Mouse (Mus musculus) lung, embryonic 15.5 days (tissue): ENCODE measurements around the gene Tulp3. TPM values are rescaled to one million over a fixed set of nuclear protein-coding genes. Genes with fewer than 3 reads are reported as not detected.
A peak's percentile ranks its signal among the peaks of the same experiment; 100 is the strongest.

Experiments
- ATAC-seq: fragments of 200-750 bp; cut with Nextera tagmentation; 2 replicates; pipeline ENCODE4 v1.8.0; 2017; ENCODE audit warnings: moderate number of reproducible peaks, borderline replicate concordance; ENCODE audit not compliant: low FRiP score, low TSS enrichment; ENCODE audit errors: extremely low read depth
- H3K27ac ChIP-seq: fragments of 300-500 bp; sonication (generic); 2 replicates; pipeline ENCODE4 v1.5.1; 2015; ENCODE audit warnings: moderate library complexity, mild to moderate bottlenecking, inconsistent platforms
- H3K27me3 ChIP-seq: fragments of 300-500 bp; sonication (generic); 2 replicates; pipeline ENCODE4 v1.6.1; 2015; ENCODE audit warnings: inconsistent platforms
- H3K36me3 ChIP-seq: fragments of 300-500 bp; sonication (generic); 2 replicates; pipeline ENCODE4 v1.6.1; 2015; ENCODE audit warnings: inconsistent platforms
- H3K4me1 ChIP-seq: fragments of 300-500 bp; sonication (generic); 2 replicates; pipeline ENCODE4 v1.6.1; 2015; ENCODE audit warnings: inconsistent platforms
- H3K4me2 ChIP-seq: fragments of 300-500 bp; sonication (generic); 2 replicates; pipeline ENCODE4 v1.6.1; 2015; ENCODE audit warnings: inconsistent platforms, mild to moderate bottlenecking, moderate library complexity
- H3K4me3 ChIP-seq: fragments of 300-500 bp; sonication (generic); 2 replicates; pipeline ENCODE4 v1.5.1; 2015; ENCODE audit warnings: mild to moderate bottlenecking, inconsistent platforms
- H3K9ac ChIP-seq: fragments of 300-500 bp; sonication (generic); 2 replicates; pipeline ENCODE4 v1.6.1; 2015; ENCODE audit warnings: inconsistent platforms
- H3K9me3 ChIP-seq: fragments of 300-500 bp; sonication (generic); 2 replicates; pipeline ENCODE4 v1.6.1; 2016; ENCODE audit warnings: inconsistent platforms
- WGBS: fragments of 180-500 bp; shearing (Covaris S2); methylation state at CpG from one replicate; pipeline ENCODE4 v1.1.7; 2015; 5-methylcytosine and 5-hydroxymethylcytosine counted together
- polyA plus RNA-seq: library from polyadenylated mRNA; unstranded; fragments of >200 nt; fragmentation: Nextera tagmentation; extraction: Ambion mirVana; gene quantifications from 2 replicates; pipeline ENCODE4 v1.2.1, GENCODE M21; 2015

The Tulp3 gene
- polyA plus RNA-seq, 1 experiment from 2014 or later, result 21.6 TPM

DNA sequence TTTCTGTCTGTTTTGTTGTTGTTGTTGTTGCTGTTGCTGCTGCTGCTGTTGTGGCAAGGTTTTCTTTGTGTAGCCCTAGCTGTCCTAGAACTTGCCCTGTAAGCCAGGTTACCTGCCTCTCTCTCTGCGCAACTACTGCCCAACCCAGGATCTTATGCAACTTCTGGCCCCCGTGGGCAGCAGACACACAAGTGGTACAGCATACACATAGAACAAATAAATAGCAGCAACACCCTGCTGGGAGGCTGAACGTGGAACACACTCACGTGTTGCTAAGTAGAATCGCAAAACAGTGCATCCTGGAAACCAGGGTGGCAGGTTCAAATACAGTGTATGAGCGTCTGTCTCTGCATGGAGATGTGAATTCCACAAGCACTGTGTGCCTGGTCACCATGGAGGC, 67.0 kb downstream of the Tulp3 start:
- 78% methylated on average over 6 of the region's 6 CpGs for WGBS
- Histone ChIP-seq H3K36me3 (no peaks in the 10 kb centered on the region), H3K27ac (no peak overlapping the region), H3K9ac (no peak overlapping the region), H3K27me3 (no peaks in the 10 kb centered on the region), H3K9me3 (no peaks in the 10 kb centered on the region), H3K4me2 (no peak overlapping the region), H3K4me3 (no peak overlapping the region), H3K4me1 (peaks cover 22% of the 10 kb centered on the region)
- no peak for ATAC-seq

DNA sequence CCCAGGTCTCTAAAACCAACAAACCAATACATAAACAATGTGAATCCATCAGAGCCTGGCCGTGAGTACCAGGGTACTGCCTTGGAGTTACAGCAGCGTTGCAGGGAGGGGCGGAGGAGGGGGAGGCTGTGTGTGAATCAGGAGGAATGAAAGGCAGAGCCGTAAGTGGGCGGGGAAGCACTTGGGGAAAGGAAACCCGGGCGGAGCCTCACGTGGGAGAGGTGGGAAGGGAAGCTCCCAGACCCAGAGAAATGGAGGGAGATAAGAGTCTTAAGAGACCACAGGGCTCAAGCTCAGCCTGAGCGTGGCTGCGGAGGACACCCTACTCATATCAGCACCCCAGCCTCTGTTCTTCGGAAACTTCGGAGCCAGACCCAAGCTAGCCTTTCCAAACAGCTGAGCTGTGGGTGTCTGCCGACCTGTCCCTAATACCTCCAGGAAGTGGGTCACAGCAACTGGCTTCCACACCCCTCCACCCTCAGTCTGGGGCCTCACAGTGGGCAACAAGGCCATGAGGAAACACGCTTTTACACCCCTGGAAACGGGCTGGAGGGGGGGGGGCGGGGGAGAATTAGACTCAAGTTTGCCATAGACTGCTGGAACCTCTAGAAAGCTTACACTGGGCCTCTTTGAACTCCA, 69.7 kb downstream of the Tulp3 start:
- no peaks in the 10 kb centered on the region for H3K36me3 ChIP-seq
- no peaks in the 10 kb centered on the region for H3K9me3 ChIP-seq
- peaks cover 25% of the 10 kb centered on the region for H3K4me1 ChIP-seq
- no peak overlapping the region; the same call in 1 of the 2 replicates for H3K9ac ChIP-seq
- peak overlapping the region; percentile 63 for H3K4me2 ChIP-seq
- WGBS, result 5% methylated on average over 16 of the region's 16 CpGs
- peak overlapping the region; percentile 47; the same call in 1 of the 2 replicates for H3K27ac ChIP-seq
- peak; percentile 83 for ATAC-seq
- no peaks in the 10 kb centered on the region for H3K27me3 ChIP-seq
- H3K4me3 ChIP-seq, result peak overlapping the region; percentile 32

DNA sequence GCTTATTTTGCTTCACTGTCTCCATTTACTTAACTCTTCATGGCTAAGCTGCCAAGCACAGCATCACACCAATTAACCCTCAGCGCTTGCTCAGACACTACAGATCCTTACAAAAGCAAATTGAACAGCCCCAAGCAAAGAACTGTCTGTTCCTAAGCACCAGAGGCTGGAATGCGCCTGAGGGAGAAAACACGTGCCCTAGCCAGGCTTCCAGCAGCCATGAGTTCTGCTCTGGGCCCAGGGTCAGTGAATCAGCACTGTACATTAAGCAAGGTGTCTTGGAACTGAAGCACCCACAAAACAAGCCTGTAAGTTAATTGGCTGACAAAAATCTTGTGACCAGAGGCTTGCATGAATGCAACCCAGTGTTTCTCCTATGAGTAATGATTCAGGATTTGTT, 73.5 kb downstream of the Tulp3 start:
- no peak overlapping the region for H3K4me3 ChIP-seq
- H3K27ac ChIP-seq, result no peak overlapping the region
- WGBS, result 48% methylated on average over 3 of the region's 3 CpGs
- no peaks in the 10 kb centered on the region for H3K9me3 ChIP-seq
- no peaks in the 10 kb centered on the region for H3K36me3 ChIP-seq
- peaks cover 32% of the 10 kb centered on the region for H3K4me1 ChIP-seq
- no peak overlapping the region for H3K4me2 ChIP-seq
- H3K27me3 ChIP-seq, result no peaks in the 10 kb centered on the region
- ATAC-seq, result no peak
- H3K9ac ChIP-seq, result no peak overlapping the region

DNA sequence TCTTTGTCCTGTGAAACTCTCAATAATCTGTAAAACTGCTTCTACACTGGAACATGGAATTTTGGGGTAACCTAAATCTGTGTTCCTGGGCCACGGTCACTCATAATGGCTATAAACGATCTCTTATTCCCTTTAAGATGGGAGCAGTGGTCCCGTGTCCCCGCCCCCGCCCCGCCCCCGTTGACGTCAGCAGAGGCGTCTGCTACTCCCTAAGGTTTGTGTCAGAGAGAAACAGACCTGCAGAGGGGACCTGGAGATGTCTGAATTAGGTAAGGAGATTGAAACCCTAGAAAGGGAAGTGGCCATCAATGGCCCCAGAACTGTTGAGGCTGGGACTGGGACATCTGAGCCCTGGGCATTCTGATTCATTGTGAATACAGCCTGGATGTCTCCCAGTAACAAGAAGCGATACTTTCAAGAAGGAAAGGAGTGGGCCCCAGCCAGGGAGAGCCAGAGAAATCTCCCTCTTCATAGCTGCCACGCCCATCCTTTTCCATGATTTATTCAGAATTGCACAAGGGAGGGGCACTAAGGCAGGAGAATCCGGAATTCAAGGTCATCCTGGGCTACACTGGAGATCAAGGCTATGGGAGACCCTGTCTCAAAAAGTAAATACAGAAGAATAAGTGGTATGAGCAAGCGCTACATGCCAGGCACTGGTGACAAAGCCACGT, 75.0 kb downstream of the Tulp3 start:
- Histone ChIP-seq H3K9ac (no peak overlapping the region), H3K4me1 (peaks cover 20% of the 10 kb centered on the region), H3K27me3 (no peaks in the 10 kb centered on the region), H3K27ac (no peak overlapping the region), H3K9me3 (no peaks in the 10 kb centered on the region), H3K4me3 (no peak overlapping the region), H3K36me3 (no peaks in the 10 kb centered on the region), H3K4me2 (no peak overlapping the region)
- WGBS, result 38% methylated on average over 14 of the region's 14 CpGs
- no peak for ATAC-seq

DNA sequence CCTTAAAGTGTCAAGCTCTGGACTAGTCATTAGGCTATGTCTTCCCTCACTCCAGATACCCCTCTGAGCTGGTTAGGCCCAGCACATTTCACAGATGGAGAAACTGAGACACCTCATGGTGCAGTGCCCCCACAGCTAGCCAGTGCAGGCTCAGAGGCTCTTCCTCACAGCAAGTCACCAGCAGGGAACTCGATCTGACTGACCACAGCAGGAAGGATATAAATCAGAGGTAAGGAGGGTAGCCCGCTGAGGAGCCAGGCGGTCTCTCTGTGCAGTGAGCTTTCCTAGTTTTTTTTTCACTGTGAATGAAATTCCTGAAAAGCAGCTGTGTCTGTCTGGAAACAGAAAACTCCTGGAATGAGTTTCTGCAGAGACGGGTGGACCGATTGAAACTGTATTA, 76.0 kb downstream of the Tulp3 start:
- H3K4me1 ChIP-seq, result peaks cover 20% of the 10 kb centered on the region
- no peaks in the 10 kb centered on the region for H3K9me3 ChIP-seq
- ATAC-seq, result no peak
- H3K4me2 ChIP-seq, result no peak overlapping the region
- no peaks in the 10 kb centered on the region for H3K36me3 ChIP-seq
- H3K27me3 ChIP-seq, result no peaks in the 10 kb centered on the region
- H3K9ac ChIP-seq, result no peak overlapping the region
- 46% methylated on average over 5 of the region's 5 CpGs for WGBS
- no peak overlapping the region for H3K4me3 ChIP-seq
- H3K27ac ChIP-seq, result no peak overlapping the region

DNA sequence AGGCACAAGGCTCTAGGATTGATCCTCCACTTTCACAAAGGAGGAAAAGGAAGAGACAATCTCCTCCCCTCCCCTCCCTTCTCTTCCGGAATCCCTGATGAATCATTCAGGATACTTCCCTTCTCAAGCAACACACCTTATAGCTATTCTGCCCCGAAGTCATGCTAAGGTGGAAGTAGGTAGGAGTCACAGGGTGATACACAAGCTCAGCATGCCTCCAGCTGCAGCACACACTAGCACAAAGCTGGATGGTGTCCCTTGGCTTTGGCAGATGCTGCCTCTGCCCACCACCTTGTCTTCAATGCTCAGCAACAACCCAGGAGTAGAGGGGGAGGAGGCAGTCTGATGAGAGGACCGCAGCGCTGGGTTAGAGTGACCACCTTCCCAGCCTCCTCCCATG, 76.6 kb downstream of the Tulp3 start:
- no peak overlapping the region for H3K4me3 ChIP-seq
- H3K4me2 ChIP-seq, result no peak overlapping the region
- no peaks in the 10 kb centered on the region for H3K9me3 ChIP-seq
- H3K27ac ChIP-seq, result no peak overlapping the region
- no peak for ATAC-seq
- H3K9ac ChIP-seq, result no peak overlapping the region
- no peaks in the 10 kb centered on the region for H3K27me3 ChIP-seq
- H3K4me1 ChIP-seq, result peaks cover 16% of the 10 kb centered on the region
- WGBS, result 71% methylated on average over 4 of the region's 4 CpGs
- no peaks in the 10 kb centered on the region for H3K36me3 ChIP-seq

DNA sequence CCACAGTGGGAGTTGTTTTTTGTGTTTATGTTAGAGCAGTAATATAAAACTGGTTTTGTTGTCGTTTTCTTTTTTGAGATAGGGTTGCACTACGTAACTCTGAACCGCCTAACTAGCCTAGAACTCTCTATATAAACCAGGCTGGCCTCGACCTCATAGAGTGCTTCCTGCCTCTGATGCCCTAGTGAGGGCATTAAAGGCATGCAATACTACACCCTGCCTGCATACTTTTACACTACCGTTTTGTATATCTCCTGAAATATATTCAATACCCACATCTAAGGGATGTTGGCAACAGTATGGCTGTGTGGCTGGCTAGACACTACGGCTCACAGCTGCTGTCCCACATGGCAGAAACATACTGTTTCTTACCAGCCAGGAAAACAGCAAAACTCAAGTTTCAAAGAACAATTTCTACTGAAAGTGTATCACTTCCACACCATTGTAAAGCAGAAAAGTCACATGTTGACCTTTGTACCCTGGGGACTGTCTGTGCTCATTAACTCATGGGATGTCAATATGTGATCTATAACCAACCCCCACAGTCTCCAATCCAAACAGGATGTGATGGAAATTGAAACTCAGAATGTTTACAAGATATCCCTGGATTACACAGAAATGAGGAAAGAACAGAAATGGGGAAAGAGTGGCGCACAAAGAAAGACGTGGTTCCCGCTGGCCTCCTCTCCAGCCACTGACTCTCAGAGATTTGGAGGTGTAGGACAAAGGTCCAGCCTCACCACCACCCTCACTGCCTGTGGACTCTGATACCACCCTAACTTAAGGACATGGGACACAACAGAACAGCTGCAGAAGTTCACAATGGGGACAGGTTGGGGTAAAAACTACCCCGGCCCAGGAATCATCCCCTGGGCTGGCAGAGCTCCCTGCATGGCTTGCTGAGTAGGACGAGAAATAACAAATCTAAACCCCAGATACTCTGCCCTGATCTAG, 78.2 kb downstream of the Tulp3 start:
- Histone ChIP-seq H3K9me3 (no peaks in the 10 kb centered on the region), H3K9ac (no peak overlapping the region), H3K4me1 (peaks cover 16% of the 10 kb centered on the region), H3K4me3 (no peak overlapping the region), H3K36me3 (no peaks in the 10 kb centered on the region), H3K27me3 (no peaks in the 10 kb centered on the region), H3K4me2 (no peak overlapping the region), H3K27ac (no peak overlapping the region)
- WGBS, result 72% methylated on average over 11 of the region's 11 CpGs
- no peak for ATAC-seq

DNA sequence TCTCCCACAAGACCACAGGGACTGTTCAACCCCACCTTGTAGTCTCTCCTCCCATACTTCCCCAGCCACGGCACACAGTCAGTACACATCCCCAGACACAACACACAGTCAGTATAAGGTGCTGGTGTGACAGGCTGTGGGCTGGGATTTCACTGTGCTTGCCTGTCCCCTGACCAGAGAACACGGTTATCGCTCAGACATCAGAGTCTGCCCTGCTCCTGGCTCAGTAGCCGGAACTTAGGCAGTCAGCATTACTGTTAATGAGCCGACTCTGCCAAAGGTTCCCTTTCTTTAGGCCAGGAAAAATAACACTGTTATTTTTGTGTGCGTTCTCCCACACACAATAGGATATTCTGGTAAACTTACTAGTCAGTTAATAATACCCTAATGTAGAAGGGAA, 79.3 kb downstream of the Tulp3 start:
- Histone ChIP-seq H3K36me3 (no peaks in the 10 kb centered on the region), H3K27me3 (no peaks in the 10 kb centered on the region), H3K9me3 (no peaks in the 10 kb centered on the region), H3K27ac (no peak overlapping the region), H3K4me3 (no peak overlapping the region), H3K9ac (no peak overlapping the region), H3K4me1 (peaks cover 16% of the 10 kb centered on the region), H3K4me2 (no peak overlapping the region)
- WGBS, result 94% methylated on average over 6 of the region's 6 CpGs
- ATAC-seq, result no peak

DNA sequence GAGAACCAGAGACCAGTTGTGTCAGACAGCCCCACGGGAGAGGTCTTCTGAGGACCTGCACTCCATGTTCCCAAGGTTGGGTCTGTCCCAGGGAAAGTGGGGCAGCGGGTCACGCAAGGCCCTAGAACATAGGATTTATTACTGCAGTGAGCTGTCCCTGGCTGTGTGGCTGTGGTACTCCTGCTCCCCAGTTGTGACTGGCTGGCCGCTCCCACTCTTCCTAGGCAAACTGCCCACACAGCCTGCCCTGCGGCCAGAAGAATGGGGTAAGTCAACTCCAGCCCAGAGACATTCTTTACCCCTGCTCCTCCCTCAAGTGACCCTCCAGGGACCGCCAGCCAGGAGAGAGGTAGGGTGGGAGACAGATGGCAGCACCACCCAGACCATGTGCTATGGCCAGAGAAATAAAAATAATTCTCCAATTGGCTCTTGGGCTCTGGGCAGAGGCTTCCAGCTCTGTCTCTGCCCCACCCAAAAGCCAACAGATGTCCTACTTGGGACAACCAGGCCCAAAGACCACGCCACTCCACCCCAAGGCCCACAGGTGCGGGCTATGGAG, 80.1 kb downstream of the Tulp3 start:
- Histone ChIP-seq H3K27ac (no peak overlapping the region), H3K9ac (no peak overlapping the region), H3K27me3 (no peaks in the 10 kb centered on the region), H3K4me1 (peaks cover 11% of the 10 kb centered on the region), H3K4me2 (no peak overlapping the region), H3K4me3 (no peak overlapping the region), H3K36me3 (no peaks in the 10 kb centered on the region), H3K9me3 (no peaks in the 10 kb centered on the region)
- WGBS, result 80% methylated on average over 8 of the region's 8 CpGs
- ATAC-seq, result peak; percentile 43

DNA sequence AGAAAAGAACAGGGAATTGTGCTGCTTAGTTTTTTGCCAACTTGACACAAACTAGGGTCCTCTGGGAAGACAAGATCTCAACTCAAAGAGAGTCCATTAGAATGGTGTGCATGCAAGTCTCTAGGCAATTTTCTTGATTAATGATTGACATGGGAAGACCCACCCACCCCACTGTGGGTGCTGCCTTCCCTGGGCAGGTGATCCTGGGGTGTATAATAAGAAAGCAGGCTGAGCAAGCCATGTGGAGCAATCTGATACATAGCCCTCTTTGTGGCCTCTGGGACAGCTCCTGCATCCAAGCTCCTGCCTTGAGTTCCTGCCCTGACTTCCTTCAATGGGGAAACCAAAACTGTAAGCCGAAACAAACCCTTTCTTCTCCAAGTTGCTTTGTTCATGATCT, 82.1 kb downstream of the Tulp3 start:
- Histone ChIP-seq H3K9ac (no peak overlapping the region), H3K4me3 (no peak overlapping the region), H3K9me3 (no peaks in the 10 kb centered on the region), H3K4me2 (no peak overlapping the region), H3K4me1 (0 out of 2 replicates have a peak, but pooled peaks cover 5% of the 10 kb centered on the region), H3K27me3 (no peaks in the 10 kb centered on the region), H3K27ac (no peak overlapping the region), H3K36me3 (no peaks in the 10 kb centered on the region)
- no peak for ATAC-seq
- WGBS, result 81% methylated on average over 1 of the region's 1 CpGs

DNA sequence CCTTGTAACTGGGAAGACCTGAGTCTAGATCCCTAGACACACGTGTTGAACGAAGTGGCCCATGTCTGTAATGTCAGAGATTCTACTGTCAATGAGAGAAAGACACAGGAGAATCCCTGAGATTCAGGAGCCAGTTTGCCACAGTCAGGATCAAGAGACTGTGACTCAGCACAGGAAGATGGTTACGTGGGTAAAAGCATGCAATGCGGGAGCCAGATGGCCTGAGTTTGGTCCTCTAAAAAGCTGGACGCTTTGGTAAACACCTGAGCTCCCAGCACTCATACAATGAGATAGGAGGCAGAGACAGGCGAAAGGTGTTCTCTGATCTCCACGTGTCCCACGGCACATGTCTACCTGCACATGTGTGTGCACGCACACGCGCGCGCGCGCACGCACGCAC, 82.9 kb downstream of the Tulp3 start:
- no peak overlapping the region for H3K27ac ChIP-seq
- ATAC-seq, result no peak
- H3K36me3 ChIP-seq, result no peaks in the 10 kb centered on the region
- WGBS, result 93% methylated on average over 17 of the region's 17 CpGs
- H3K9me3 ChIP-seq, result no peaks in the 10 kb centered on the region
- H3K9ac ChIP-seq, result no peak overlapping the region
- H3K4me2 ChIP-seq, result no peak overlapping the region
- H3K27me3 ChIP-seq, result no peaks in the 10 kb centered on the region
- no peak overlapping the region for H3K4me3 ChIP-seq
- H3K4me1 ChIP-seq, result 0 out of 2 replicates have a peak, but pooled peaks cover 5% of the 10 kb centered on the region
